Mouse (Mus musculus) limb, embryonic 14.5 days (tissue): ENCODE results near the gene Per2. TPM values are rescaled to one million over a fixed set of nuclear protein-coding genes. Genes with fewer than 3 reads are reported as not detected.
A peak's percentile ranks its signal among the peaks of the same experiment; 100 is the strongest.

Experiments used
- ATAC-seq: fragments of 200-750 bp; cut with Nextera tagmentation; 2 replicates; pipeline ENCODE4 v1.8.0; 2017; ENCODE audit warnings: low read depth, moderate number of reproducible peaks, moderate TSS enrichment; ENCODE audit not compliant: low FRiP score
- DNase-seq: peaks from one replicate; pipeline ENCODE4 v3.0.0-alpha.2; 2015; ENCODE audit warnings: low spot score
- H3K27ac ChIP-seq: fragments of 300-500 bp; sonication (generic); replicated peaks from 2 replicates; pipeline ENCODE4 v1.5.1; 2014; ENCODE audit warnings: low read depth, mild to moderate bottlenecking, low read length, moderate library complexity, mixed read lengths
- H3K27me3 ChIP-seq: fragments of 300-500 bp; sonication (generic); 2 replicates; pipeline ENCODE4 v1.6.1; 2014; ENCODE audit warnings: low read length, mixed read lengths; ENCODE audit not compliant: control insufficient read depth, insufficient read depth
- H3K36me3 ChIP-seq: fragments of 300-500 bp; sonication (generic); 2 replicates; pipeline ENCODE4 v1.6.1; 2014; ENCODE audit warnings: mild to moderate bottlenecking, low read length, moderate library complexity, mixed read lengths; ENCODE audit not compliant: control insufficient read depth, insufficient read depth
- H3K4me1 ChIP-seq: fragments of 300-500 bp; sonication (generic); 2 replicates; pipeline ENCODE4 v1.6.1; 2014; ENCODE audit warnings: antibody characterized with exemption, low read length, mixed read lengths; ENCODE audit not compliant: control insufficient read depth, insufficient read depth
- H3K4me2 ChIP-seq: fragments of 300-500 bp; sonication (generic); replicated peaks from 2 replicates; pipeline ENCODE4 v1.6.1; 2014; ENCODE audit warnings: low read depth, mild to moderate bottlenecking, low read length, moderate library complexity; ENCODE audit not compliant: severe bottlenecking
- H3K4me3 ChIP-seq: fragments of 300-500 bp; sonication (generic); replicated peaks from 2 replicates; pipeline ENCODE4 v1.5.1; 2014; ENCODE audit warnings: low read length
- H3K9ac ChIP-seq: fragments of 300-500 bp; sonication (generic); 2 replicates; pipeline ENCODE4 v1.6.1; 2014; ENCODE audit warnings: mild to moderate bottlenecking, low read depth, low read length, moderate library complexity; ENCODE audit not compliant: severe bottlenecking
- H3K9me3 ChIP-seq: fragments of 300-500 bp; sonication (generic); 2 replicates; pipeline ENCODE4 v1.6.1; 2016; ENCODE audit warnings: low read length; ENCODE audit not compliant: control insufficient read depth
- POLR2A ChIP-seq: fragments of 200-500 bp; IDR thresholded peaks from 2 replicates; pipeline ENCODE4 v1.8.0; 2012; ENCODE audit warnings: inconsistent platforms, mild to moderate bottlenecking, moderate library complexity, borderline replicate concordance; ENCODE audit not compliant: insufficient read depth, insufficient read length; ENCODE audit errors: extremely low read depth
- WGBS: fragments of 180-500 bp; shearing (Covaris S2); extraction: QIAGEN DNeasy Blood & Tissue Kit; methylation state at CpG from one replicate; pipeline ENCODE4 v1.1.7; 2014; 5-methylcytosine and 5-hydroxymethylcytosine counted together
- polyA plus RNA-seq, 2 experiments: library from polyadenylated mRNA; depleted of rRNA in 1 of 2; stranded (reverse) in 1 of 2; unstranded in 1 of 2; fragments of >200 nt; fragmentation: Nextera tagmentation in 1 of 2; extraction: Ambion mirVana in 1 of 2; gene quantifications; 2 replicates each; pipeline versions ENCODE4 v1.2.1 to v1.2.3; 2012 to 2014

Gene Per2
- polyA plus RNA-seq, 2 experiments, result 4.2 to 8.3 TPM

DNA sequence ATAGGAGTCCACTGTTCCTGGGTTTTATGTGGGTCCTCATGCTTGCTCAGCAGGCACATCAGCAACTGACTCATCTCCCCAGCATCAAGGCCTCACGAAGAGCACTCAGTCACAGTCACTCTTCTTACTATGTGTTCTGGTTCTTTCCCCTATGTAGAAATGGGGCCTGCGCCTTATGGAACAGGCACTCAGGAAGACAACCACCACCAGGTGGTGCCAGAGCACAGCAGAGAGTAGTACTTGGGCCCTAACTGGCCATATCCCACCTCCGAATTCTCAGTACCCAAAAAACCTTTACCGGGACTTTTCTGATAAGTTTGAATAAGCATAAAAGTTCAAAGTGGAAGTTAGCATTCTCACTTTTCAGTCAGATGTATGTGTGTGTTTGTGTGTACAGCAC lies 30.5 kb downstream of the Per2 start:
- TF ChIP-seq POLR2A, result no peak
- Histone ChIP-seq H3K36me3 (peaks cover 24% of the 10 kb centered on the region), H3K4me2 (no peak overlapping the region), H3K4me3 (no peak overlapping the region), H3K9ac (no peak overlapping the region), H3K27me3 (no peaks in the 10 kb centered on the region), H3K9me3 (no peaks in the 10 kb centered on the region), H3K27ac (no peak overlapping the region), H3K4me1 (peaks cover 5% of the 10 kb centered on the region)
- WGBS, result 24% methylated on average over 4 of the region's 4 CpGs
- peak; percentile 92 for DNase-seq
- ATAC-seq, result peak; percentile 70; the same call in 1 of the 2 replicates

DNA sequence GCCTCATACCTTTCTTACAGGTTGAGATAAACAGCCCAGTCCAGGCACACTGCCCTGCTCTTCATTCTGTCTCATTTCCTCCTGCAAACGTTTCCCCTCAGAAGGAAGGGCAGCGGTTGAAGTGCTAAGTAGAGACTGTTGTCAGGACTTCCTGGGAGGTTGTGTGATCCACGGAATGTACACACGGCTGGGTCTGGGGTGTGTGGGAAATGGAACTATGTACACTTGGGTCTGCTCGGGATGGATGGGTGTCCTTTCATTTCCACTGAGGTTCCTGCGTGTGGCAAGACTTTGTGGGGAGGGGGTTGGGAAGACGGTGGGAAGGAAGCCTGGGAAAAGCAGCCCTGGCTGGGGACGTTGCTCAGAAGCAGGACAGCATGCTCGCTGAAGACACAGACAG lies 32.7 kb downstream of the Per2 start:
- Histone ChIP-seq H3K27ac (no peak overlapping the region), H3K9me3 (no peaks in the 10 kb centered on the region), H3K4me3 (no peak overlapping the region), H3K9ac (no peak overlapping the region), H3K4me1 (peaks cover 6% of the 10 kb centered on the region), H3K27me3 (no peaks in the 10 kb centered on the region), H3K36me3 (peaks cover 19% of the 10 kb centered on the region), H3K4me2 (no peak overlapping the region)
- DNase-seq, result no peak
- TF ChIP-seq POLR2A, result no peak
- 77% methylated on average over 9 of the region's 9 CpGs for WGBS
- ATAC-seq, result no peak

DNA sequence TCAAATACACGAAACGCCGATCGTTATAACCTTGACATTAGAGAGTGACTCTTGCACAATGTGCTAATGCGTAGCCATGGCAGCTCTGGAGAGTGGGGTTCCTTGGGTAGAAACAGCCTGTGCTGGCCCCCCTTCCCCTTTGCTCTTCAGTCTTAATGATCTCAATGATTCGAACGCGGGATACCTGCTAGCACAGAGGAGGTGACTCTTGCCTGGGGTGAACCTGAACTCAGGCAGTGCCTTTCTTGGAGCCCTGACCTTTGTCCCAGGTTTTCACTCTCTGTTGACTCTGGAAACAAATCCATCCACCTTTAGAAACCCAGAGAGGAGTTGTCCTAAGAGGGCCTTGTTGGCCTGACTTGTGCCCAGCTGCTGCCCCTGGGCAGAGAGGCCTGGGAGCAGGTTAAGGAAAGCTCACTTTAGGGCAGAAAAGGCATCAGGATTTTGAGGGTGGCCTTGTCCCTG lies 38.5 kb downstream of the Per2 start:
- Histone ChIP-seq H3K27ac (no peak overlapping the region), H3K36me3 (no peaks in the 10 kb centered on the region; the same call in 1 of the 2 replicates), H3K4me3 (no peak overlapping the region), H3K4me2 (no peak overlapping the region), H3K9me3 (no peaks in the 10 kb centered on the region), H3K4me1 (peaks cover 6% of the 10 kb centered on the region), H3K27me3 (no peaks in the 10 kb centered on the region), H3K9ac (no peak overlapping the region)
- ATAC-seq, result no peak
- no peak for DNase-seq
- TF ChIP-seq POLR2A, result no peak
- WGBS, result 90% methylated on average over 8 of the region's 8 CpGs

DNA sequence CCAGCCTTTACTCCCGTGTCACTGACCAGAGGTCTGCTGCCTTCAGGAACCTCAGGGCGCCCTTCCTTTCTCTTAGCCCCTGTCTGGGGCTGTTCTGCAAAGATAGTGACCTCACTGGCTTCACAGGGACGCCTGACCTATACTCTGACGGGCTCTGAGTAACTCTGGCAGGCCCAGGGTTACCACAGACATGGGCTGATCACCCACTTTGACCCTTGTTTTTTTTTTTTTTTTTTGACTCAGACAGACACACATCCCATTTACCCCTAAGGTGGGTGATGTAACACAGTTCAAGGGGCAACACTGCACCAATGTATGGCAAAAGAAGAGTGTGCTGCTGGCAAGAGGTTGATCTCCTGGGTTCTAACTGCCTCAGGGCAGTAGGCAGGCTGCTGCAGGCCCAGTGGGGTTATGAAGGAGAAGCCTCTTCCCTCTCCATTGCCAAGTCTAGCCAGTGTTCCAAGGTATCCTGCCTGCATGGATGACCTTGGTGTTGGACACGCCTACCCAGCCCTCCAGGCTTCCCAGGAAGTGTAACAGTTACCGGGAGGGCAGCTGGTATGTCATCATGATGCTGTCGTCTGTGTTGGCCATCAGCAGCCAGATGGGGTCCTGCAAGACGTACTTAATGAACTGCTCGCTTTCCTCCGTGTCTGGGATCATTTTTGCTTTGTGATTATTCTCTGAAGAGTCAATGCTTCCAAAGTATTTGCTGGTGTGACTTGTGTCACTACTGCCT lies 39.1 kb downstream of the Per2 start:
- Histone ChIP-seq H3K9ac (no peak overlapping the region), H3K27ac (no peak overlapping the region), H3K4me3 (no peak overlapping the region), H3K27me3 (no peaks in the 10 kb centered on the region), H3K4me1 (peaks cover 10% of the 10 kb centered on the region), H3K4me2 (no peak overlapping the region), H3K9me3 (no peaks in the 10 kb centered on the region), H3K36me3 (no peaks in the 10 kb centered on the region; the same call in 1 of the 2 replicates)
- DNase-seq (no peak), ATAC-seq (no peak)
- TF ChIP-seq POLR2A, result no peak
- 65% methylated on average over 10 of the region's 10 CpGs for WGBS

DNA sequence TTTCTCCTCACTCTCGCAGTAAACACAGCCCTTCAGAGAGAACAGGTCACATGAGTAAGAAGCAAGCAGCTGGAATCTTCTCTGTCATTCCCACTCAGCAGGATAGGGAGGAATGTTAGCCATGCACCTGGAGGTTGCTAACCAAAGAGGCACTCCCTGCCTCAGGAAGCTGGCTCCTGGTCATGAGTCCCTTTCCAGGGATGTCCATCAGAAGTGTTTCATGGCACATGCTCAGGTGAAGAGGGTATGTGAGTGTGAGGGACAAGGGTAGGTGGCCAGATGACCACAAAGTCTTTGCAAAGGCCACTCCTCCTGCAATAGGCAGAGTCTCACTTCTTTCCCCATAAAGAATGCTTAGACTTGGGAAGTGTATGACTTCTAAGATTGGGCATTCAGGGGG lies 41.1 kb downstream of the Per2 start:
- Histone ChIP-seq H3K4me2 (no peak overlapping the region), H3K27me3 (no peaks in the 10 kb centered on the region), H3K4me1 (peaks cover 15% of the 10 kb centered on the region), H3K36me3 (no peaks in the 10 kb centered on the region; the same call in 1 of the 2 replicates), H3K4me3 (no peak overlapping the region), H3K9me3 (no peaks in the 10 kb centered on the region), H3K9ac (no peak overlapping the region), H3K27ac (no peak overlapping the region)
- TF ChIP-seq POLR2A, result no peak
- ATAC-seq (no peak), DNase-seq (no peak)
- 25% methylated on average over 1 of the region's 1 CpGs for WGBS

DNA sequence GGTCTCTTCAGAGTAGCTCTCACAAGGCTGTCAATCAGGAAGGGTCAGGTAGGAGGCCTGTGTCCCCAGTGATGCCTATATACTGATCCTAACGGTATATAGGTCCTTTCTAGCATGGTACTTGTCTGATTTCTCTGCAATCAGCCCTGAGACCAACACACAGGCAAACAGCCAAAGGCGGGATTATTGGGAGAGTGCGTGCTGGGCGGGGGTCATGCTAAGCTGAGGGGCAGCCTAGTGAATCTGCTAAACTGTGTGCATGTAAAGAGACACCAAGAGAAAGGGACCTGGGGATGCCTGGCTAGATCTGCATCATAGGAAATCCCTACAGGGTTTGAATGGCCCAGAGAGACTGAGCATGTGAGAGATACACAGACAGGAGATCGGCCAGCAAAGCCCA lies 43.8 kb downstream of the Per2 start:
- DNase-seq (no peak), ATAC-seq (no peak)
- no peak for TF ChIP-seq POLR2A
- H3K4me3 ChIP-seq, result no peak overlapping the region
- peak overlapping the region; percentile 64 for H3K27ac ChIP-seq
- 0 out of 2 replicates have a peak overlapping the region, but pooled peaks have one; percentile 99 for H3K4me2 ChIP-seq
- H3K9me3 ChIP-seq, result no peaks in the 10 kb centered on the region
- H3K27me3 ChIP-seq, result no peaks in the 10 kb centered on the region
- H3K9ac ChIP-seq, result no peak overlapping the region
- H3K4me1 ChIP-seq, result peaks cover 26% of the 10 kb centered on the region
- H3K36me3 ChIP-seq, result no peaks in the 10 kb centered on the region; the same call in 1 of the 2 replicates
- 73% methylated on average over 5 of the region's 5 CpGs for WGBS
